Mouse (Mus musculus) cerebellum, adult 9-10 months (tissue): ENCODE measurements around the gene Ubap1.
A peak's percentile ranks its signal among the peaks of the same experiment; 100 is the strongest.

Experiments used
- DNase-seq: peaks from one replicate; pipeline ENCODE4 v3.0.0; 2022

Ubap1 gene

GRCm38 (mm10) chr4:41358669-41359068 is 9.9 kb downstream of the Ubap1 start:
- DNase-seq = no peak

DNA sequence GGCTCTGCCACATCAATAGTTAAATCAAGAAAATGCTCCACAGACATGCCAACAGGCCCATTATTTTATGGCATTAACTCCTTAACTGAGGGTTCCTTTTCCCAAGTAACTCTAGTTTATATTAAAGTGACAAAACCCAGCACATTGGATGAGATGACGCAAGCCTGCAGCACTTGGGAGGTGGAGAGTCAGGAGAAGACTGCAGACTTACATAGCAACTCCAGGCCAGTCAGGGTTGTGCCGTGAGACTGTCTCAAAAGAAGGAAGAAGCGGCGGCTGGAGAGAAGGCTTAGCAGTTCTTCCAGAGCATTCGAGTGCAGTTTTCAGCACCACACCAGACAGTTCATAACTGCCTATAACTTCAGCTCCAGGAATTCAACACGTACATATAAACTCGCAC is 10.6 kb downstream of the Ubap1 start:
- no peak for DNase-seq

DNA sequence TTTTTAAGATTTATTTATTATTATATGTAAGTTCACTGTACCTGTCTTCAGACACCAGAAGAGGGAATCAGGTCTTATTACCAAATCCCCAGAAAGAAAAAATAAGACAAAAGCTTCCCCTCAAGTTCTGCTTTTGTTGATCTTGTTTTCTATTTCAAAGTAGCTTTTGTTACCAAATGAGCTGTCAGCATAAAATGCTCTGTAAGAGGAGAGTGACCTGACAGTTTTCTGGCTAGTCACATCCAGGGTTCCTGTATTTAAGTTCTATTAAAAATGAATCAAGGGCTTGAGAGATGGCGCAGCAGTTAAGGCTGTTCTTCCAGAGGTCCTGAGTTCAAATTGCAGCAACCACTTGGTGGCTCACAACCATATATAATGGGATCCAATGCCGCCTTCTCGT is 12.3 kb downstream of the Ubap1 start:
- DNase-seq = no peak

- no peak for DNase-seq
Measured at GRCm38 (mm10) chr4:41368198-41368597, 19.4 kb downstream of the Ubap1 start.

DNA sequence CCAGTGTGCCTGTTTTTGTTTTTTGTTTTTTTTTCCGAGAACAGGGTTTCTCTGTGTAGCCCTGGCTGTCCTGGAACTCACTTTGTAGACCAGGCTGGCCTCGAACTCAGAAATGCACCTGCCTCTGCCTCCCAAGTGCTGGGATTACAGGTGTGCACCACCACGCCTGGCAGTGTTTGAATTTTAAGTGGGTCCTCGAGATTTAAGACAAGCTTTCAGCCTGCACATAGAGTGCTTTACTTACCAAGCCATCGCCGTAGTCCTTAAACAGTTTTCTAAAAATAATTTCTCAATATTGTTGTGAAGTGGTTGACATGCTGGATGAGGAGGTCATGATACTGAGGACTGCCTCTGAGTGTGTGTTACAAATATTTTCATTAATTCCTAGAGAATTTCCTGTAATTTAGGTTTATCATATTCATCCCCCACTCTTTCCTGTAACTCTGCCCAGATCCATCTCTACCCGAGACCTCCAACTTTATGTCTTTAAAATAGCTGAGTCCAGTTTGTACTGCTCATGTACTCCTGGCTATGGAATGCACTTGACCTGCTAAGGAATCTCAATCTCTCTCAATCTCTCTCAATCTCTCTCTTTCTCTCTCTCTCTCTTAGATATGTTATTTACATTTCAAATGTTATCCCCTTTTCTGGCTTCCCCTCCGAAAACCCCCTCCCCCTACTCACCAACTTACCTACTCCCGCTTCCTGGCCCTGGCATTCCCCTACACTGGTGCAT is 21.1 kb downstream of the Ubap1 start:
- no peak for DNase-seq

DNA sequence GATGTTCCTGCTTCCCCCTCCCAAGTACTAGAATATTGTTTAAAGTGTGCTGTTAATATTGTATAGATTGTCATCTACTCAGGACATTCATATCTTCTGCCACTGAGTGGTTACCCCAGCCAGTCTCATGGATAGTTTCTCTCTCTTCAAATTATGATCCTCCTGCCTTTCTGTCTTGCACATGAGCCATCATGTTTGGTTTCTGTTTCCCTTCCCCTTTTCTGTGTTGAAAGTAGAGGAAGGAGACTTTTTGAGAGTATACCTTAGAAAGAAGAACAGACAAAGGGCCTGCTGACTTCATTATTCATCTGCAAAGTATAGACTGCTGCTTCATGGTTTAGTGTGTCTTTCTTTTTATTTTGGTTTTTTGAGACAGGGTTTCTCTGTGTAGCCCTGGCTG is 28.8 kb downstream of the Ubap1 start:
- no peak for DNase-seq

- DNase-seq = no peak
Measured at GRCm38 (mm10) chr4:41381213-41381950, 32.6 kb downstream of the Ubap1 start.

DNA sequence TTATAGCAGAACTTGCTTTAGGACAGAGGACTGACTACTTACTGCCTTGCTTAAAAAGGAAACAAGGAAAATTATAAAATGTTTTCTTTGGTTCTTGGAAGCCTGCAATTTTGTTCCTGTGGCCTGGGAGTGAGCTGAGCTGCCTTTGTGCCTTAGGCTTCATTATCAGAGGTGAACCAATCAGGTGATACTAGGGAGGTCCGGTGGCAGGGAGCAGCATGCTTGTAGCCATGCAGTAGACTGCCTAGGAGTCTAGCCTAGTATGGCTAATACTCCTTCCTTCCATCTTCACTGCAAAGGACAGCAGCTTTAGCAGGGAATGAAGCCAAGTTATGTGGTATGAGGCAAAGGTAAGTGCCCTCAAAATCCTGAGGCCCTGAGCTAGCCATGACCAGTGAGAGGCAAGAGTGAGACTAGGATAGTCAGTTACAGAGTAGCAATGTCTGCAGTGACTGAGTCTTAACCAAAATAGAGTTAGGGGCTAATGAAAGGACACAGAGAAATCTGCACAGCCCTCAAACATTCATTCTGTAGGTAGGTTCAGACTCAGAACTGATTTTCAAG is 37.7 kb downstream of the Ubap1 start:
- DNase-seq = no peak

DNA sequence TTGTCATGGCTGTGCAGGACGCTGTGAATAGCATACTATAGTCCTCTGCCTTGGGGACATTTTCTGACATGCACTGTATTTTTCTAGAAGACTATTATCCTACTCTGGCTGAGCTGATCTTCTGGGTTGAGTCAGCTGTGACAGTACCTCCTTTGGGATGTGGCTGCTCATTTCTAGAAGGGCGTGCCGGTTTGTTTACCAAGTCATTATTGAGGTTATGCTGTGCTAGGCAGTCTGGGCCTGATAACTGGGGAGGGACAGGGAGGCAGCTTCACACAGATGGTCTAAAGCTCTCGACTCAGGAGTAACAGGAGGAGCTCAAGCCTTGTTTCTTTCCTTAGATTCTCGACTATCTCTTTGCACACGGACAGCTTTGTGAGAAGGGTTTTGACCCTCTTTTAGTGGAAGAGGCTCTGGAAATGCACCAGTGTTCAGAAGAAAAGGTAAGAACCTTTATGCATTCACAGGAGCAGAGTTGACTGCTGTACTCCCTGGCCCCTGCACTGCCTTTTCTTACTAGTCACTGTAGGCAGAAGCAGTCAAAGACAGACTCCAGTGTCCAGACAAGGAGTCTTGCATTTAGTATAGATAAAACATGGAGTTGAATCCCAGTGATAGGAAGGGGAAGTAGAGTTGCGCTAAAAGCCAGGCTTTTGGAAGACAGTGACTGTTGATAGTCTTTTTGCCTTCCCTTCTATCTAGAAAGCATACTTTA is 39.1 kb downstream of the Ubap1 start:
- DNase-seq = no peak

DNA sequence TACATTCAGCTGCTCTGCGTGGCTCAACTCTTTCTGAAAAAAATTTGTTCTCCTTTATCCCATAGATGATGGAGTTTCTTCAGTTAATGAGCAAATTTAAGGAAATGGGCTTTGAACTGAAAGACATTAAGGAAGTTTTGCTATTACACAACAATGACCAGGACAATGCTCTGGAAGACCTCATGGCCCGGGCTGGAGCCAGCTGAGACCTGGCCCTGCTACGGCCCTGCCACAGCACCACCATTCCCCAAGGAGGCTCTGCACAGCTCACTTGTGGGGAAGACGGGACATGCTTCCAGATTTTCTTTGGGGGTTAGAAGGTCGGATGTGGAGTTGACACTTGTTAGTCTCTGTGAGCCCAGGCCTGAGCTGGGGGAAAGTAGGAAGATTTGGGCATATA is 39.8 kb downstream of the Ubap1 start:
- no peak for DNase-seq

GRCm38 (mm10) chr4:41389240-41389639 is 40.4 kb downstream of the Ubap1 start:
- DNase-seq = no peak

DNA sequence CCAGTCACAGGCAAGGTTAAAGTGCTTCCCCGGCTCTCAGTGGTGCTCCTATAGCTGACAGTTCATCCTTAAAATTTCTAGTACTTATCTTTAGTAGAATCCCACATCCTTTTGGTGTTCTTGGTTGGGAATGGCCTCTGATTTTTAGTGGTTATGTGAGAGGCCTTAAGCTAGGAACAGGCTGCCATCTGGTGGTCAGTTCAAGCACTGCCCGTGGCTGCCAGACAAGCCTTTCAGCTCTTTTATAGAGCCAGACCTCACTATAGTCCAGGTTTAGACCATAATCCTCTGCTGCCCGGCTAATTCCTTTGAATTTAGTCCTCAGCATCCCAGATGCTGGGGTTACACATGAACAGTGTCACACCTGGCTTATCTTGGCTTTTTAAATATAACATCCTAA is 41.3 kb downstream of the Ubap1 start:
- DNase-seq = peak; percentile 86

- DNase-seq = no peak
Measured at GRCm38 (mm10) chr4:41391015-41391414, 42.2 kb downstream of the Ubap1 start.

- DNase-seq = no peak
Measured at GRCm38 (mm10) chr4:41394651-41395050, 45.9 kb downstream of the Ubap1 start.

GRCm38 (mm10) chr4:41398353-41398752 is 49.6 kb downstream of the Ubap1 start:
- no peak for DNase-seq

DNA sequence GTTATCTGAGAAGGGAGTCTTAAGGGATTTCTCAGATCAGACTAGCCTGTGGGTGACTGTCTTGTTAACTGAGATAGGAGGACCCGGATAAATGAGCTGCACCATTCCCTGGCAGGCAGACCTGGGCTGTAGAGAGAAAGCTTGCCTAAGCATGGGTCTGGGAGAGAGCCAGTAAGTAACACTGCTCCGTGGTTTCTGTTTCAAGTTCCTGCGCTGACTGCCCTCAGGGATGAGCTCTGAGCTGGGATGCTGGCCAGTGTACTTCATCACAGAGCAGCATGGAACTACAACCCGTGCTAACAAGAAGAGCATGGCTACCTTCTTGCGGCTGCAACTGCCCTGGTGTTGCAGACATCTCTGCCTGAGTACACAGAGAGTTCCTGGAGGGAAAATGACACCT is 51.1 kb downstream of the Ubap1 start:
- DNase-seq = no peak

- DNase-seq = no peak
Measured at GRCm38 (mm10) chr4:41401167-41401566, 52.4 kb downstream of the Ubap1 start.

DNA sequence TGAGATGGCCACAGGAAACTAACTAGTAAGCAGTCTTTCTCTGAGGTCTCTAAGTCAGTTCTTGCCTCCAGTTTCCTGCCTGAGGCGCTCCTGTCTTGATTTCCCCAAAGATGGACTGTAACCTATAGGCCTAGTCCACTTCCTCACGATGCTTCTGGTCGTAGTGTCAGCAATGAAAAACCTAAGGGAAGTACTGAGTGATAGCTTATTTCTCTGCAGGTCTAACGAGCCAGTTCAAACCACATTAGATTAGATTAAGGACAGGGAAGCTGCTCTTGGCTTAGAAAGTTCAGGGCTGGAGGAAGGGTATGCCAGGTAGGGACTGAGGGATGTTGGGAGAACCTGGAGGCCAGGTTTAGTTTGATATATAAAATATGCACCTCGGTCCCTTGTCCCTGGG is 52.8 kb downstream of the Ubap1 start:
- DNase-seq = no peak

- no peak for DNase-seq
Measured at GRCm38 (mm10) chr4:41406597-41406996, 57.8 kb downstream of the Ubap1 start.

- no peak for DNase-seq
Measured at GRCm38 (mm10) chr4:41407353-41407752, 58.6 kb downstream of the Ubap1 start.

GRCm38 (mm10) chr4:41409341-41409740 is 60.5 kb downstream of the Ubap1 start:
- DNase-seq = no peak

DNA sequence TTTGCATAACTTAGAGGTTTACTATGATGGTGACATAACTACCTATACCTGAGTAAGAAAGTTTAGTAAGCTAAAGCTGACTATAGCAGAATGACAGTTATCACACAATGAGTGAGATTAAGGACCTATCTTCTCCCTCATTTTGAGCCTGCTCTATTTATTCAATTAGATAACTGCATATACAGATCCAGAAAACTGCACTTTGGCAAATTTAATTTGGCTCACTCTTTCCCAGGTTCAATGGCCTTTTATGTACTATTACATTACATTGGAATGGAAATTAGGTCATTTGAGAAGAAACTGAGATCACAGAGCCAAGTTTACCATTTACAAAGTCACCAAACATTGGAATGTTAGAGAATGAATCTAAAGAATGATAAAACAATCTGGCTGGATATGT is 68.2 kb downstream of the Ubap1 start:
- no peak for DNase-seq

GRCm38 (mm10) chr4:41438931-41439330 is 90.1 kb downstream of the Ubap1 start:
- DNase-seq = no peak
